Mouse (Mus musculus) skeletal muscle tissue, adult 2 months (tissue): ENCODE data around the gene Hoxd11.

Experiments
- DNase-seq: peaks from one replicate; pipeline ENCODE4 v3.0.0-alpha.2; 2012; ENCODE audit warnings: low read depth, low spot score

The Hoxd11 gene

GRCm38 (mm10) chr2:74681594-74682531, 2.5 kb downstream of the Hoxd11 start:
- no peak for DNase-seq

- DNase-seq, result no peak
Observed at GRCm38 (mm10) chr2:74682796-74683195, 3.4 kb downstream of the Hoxd11 start.

GRCm38 (mm10) chr2:74683471-74683951, 4.2 kb downstream of the Hoxd11 start:
- DNase-seq, result no peak

- DNase-seq, result no peak
Observed at GRCm38 (mm10) chr2:74684106-74684505, 4.7 kb downstream of the Hoxd11 start.

- no peak for DNase-seq
Observed at GRCm38 (mm10) chr2:74685059-74685603, 5.8 kb downstream of the Hoxd11 start.

GRCm38 (mm10) chr2:74686301-74686987, 7.1 kb downstream of the Hoxd11 start:
- peak; percentile 38 for DNase-seq

- DNase-seq, result no peak
Observed at GRCm38 (mm10) chr2:74686988-74687697, 7.8 kb downstream of the Hoxd11 start.

- no peak for DNase-seq
Observed at GRCm38 (mm10) chr2:74687698-74688555, 8.6 kb downstream of the Hoxd11 start.

- DNase-seq, result no peak
Observed at GRCm38 (mm10) chr2:74688795-74689573, 9.6 kb downstream of the Hoxd11 start.

GRCm38 (mm10) chr2:74689574-74690337, 10.4 kb downstream of the Hoxd11 start:
- no peak for DNase-seq

- no peak for DNase-seq
Observed at GRCm38 (mm10) chr2:74690338-74690716, 11.0 kb downstream of the Hoxd11 start.

- peak; percentile 79 for DNase-seq
Observed at GRCm38 (mm10) chr2:74691022-74691951, 11.9 kb downstream of the Hoxd11 start, which contains the start of gene Hoxd10. Gene Hoxd10 (plus strand): TSS chr2:74691924.

- no peak for DNase-seq
Observed at GRCm38 (mm10) chr2:74691995-74692807, 12.8 kb downstream of the Hoxd11 start.

- no peak for DNase-seq
Observed at GRCm38 (mm10) chr2:74692808-74693431, 13.6 kb downstream of the Hoxd11 start.

GRCm38 (mm10) chr2:74693432-74693827, 14.1 kb downstream of the Hoxd11 start:
- DNase-seq, result no peak

- DNase-seq, result no peak
Observed at GRCm38 (mm10) chr2:74694066-74694465, 14.7 kb downstream of the Hoxd11 start.

GRCm38 (mm10) chr2:74695383-74695782, 16.0 kb downstream of the Hoxd11 start:
- DNase-seq, result no peak
